Mouse (Mus musculus) kidney, postnatal 25 days (tissue): Measurements from ENCODE around the gene Try10.
"Not testable (repeated sequence)": the region's sequence is repeated elsewhere in the genome, so short reads cannot be mapped to it uniquely, and the experiment has no call there.

ENCODE experiments used
- DNase-seq, 2 experiments: peaks; one replicate each; pipeline ENCODE4 v3.0.0; 2021; ENCODE audit warnings: mixed read lengths in 2 of 2

Try10 gene

DNA sequence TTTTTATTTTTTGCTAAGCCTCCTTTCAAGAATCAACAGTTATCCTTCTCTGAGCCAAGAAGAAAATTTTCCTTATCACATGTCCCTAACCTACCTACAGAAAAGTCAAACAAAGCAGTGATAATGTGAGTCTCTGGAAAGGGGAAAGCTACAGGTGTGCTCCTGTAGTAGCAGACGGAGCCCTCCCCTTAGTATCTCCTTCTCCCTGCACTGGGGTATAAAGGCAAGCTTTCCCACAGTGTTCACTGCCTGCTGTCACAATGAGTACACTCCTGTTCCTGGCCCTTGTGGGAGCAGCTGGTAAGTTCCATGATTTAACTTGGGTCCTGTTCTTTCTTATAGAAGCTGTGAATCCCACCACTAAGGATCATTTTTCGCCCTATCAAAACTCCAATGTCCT is at the start of gene Try10:
Try10 (plus strand) TSS at position 174 of the 400 bp plus-strand sequence.
- DNase-seq: no peak

- not testable (repeated sequence) for DNase-seq
Observed at GRCm38 (mm10) chr6:41316741-41317140, 37.2 kb upstream of the Try10 start, which contains the start of gene Try5. Try5 (minus strand) TSS chr6:41316841.

DNA sequence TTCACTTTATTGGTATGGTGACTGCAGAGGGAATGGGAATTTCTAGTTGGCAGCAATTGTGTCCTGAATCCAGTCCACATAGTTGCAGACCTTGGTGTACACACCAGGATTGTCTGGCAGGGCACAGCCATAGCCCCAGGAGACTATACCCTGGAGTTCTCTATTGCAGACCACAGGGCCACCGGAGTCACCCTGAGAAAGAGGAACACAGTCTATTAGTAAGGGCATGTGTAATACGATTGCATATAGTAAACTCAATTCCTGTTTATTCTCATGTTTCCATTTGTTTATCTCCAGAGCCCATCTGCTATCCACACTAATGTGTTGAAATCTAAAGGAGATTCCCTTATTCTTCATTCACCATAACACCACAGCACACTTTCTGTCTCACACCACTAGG is 19.9 kb downstream of the Try10 start:
- DNase-seq: not testable (repeated sequence)

GRCm38 (mm10) chr6:41377578-41377977 is 23.7 kb downstream of the Try10 start, which contains the start of gene Prss3:
Prss3 (minus strand) TSS chr6:41377678.
- not testable (repeated sequence) for DNase-seq

GRCm38 (mm10) chr6:41386781-41387180 is 32.9 kb downstream of the Try10 start:
- DNase-seq: no peak

- not testable (repeated sequence) for DNase-seq
Observed at GRCm38 (mm10) chr6:41391640-41392039, 37.7 kb downstream of the Try10 start.

DNA sequence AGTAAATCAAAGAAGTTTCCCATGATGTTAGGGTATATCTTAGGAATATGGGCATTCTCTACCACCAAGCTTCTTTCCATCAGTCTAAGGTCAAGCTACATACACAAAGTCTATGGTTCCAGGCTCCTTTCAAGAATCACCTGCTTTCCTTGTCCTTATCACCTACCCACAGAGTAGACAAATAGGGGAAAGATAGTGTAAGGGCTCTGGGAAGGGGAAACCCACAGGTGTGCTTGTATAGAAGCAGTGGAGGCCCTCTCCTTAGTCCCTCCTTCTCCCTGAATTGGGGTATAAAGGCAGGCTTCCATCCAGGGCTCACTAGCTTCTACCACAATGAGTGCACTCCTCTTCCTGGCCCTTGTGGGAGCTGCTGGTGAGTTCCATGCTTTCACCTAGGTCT is 38.2 kb downstream of the Try10 start, which contains the start of gene Gm5771:
Gm5771 (plus strand) TSS at position 301 of the 400 bp plus-strand sequence.
- not testable (repeated sequence) for DNase-seq
